Mouse (Mus musculus) liver, embryonic 14.5 days (tissue): Measurements from ENCODE around the gene Zmpste24. TPM values are rescaled to one million over a fixed set of nuclear protein-coding genes. Genes with fewer than 3 reads are reported as not detected.

Source experiments
- ATAC-seq: fragments of 200-750 bp; cut with Nextera tagmentation; 2 replicates; pipeline ENCODE4 v1.8.0; 2017; ENCODE audit warnings: moderate number of reproducible peaks, mild to moderate bottlenecking, moderate library complexity; ENCODE audit not compliant: insufficient read depth
- DNase-seq, 3 experiments: peaks; one replicate each; pipeline ENCODE4 v3.0.0-alpha.2; 2012 to 2013; ENCODE audit warnings: low read depth in 3 of 3, low spot score in 3 of 3
- H3K27ac ChIP-seq: fragments of 300-500 bp; sonication (generic); 2 replicates; pipeline ENCODE4 v1.5.1; 2014; ENCODE audit warnings: moderate library complexity, mild to moderate bottlenecking, control low read depth, inconsistent platforms
- H3K27me3 ChIP-seq: fragments of 300-500 bp; sonication (generic); 2 replicates; pipeline ENCODE4 v1.6.1; 2014; ENCODE audit warnings: mild to moderate bottlenecking, low read length, moderate library complexity; ENCODE audit not compliant: control insufficient read depth, insufficient read depth
- H3K36me3 ChIP-seq: fragments of 300-500 bp; sonication (generic); replicated peaks from 2 replicates; pipeline ENCODE4 v1.6.1; 2014; ENCODE audit warnings: low read depth; ENCODE audit not compliant: control insufficient read depth, insufficient read depth
- H3K4me1 ChIP-seq, 2 experiments: fragments of 200-500 bp in 1 of 2; fragments of 300-500 bp in 1 of 2; sonication (generic) in 1 of 2; replicated peaks; 2 replicates each; pipeline ENCODE4 v1.6.1; 2012 to 2014; ENCODE audit warnings: antibody characterized with exemption in 1 of 2, inconsistent platforms in 1 of 2, low read length in 1 of 2; ENCODE audit not compliant: control insufficient read depth in 2 of 2, insufficient read depth in 2 of 2
- H3K4me2 ChIP-seq: fragments of 300-500 bp; sonication (generic); 2 replicates; pipeline ENCODE4 v1.6.1; 2014; ENCODE audit warnings: low read depth, mild to moderate bottlenecking, control low read depth, moderate library complexity
- H3K4me3 ChIP-seq, 2 experiments: fragments of 200-500 bp in 1 of 2; fragments of 300-500 bp in 1 of 2; sonication (generic) in 1 of 2; 2 replicates each; pipeline ENCODE4 v1.5.1; 2012 to 2014; ENCODE audit warnings: low read depth in 2 of 2, low read length in 2 of 2, mild to moderate bottlenecking in 2 of 2, control low read depth in 1 of 2, inconsistent platforms in 1 of 2, moderate library complexity in 1 of 2; ENCODE audit not compliant: insufficient read depth in 1 of 2
- H3K9ac ChIP-seq: fragments of 300-500 bp; sonication (generic); replicated peaks from 2 replicates; pipeline ENCODE4 v1.6.1; 2014; ENCODE audit warnings: mild to moderate bottlenecking, control low read depth, moderate library complexity
- H3K9me3 ChIP-seq: fragments of 300-500 bp; sonication (generic); 2 replicates; pipeline ENCODE4 v1.6.1; 2016; ENCODE audit warnings: low read length, mixed read lengths; ENCODE audit not compliant: control insufficient read depth
- CTCF ChIP-seq: IDR thresholded peaks from 2 replicates; pipeline ENCODE4 v1.5.1; 2016; ENCODE audit warnings: antibody characterized with exemption, low read depth, control low read depth
- EP300 ChIP-seq: IDR thresholded peaks from 2 replicates; pipeline ENCODE4 v1.6.1; 2016; ENCODE audit warnings: antibody characterized with exemption, low read depth
- WGBS: fragments of 180-500 bp; shearing (Covaris S2); extraction: QIAGEN DNeasy Blood & Tissue Kit; methylation state at CpG from one replicate; pipeline ENCODE4 v1.1.7; 2014; ENCODE audit not compliant: insufficient replicate concordance; 5-methylcytosine and 5-hydroxymethylcytosine counted together
- polyA plus RNA-seq, 2 experiments: library from polyadenylated mRNA; depleted of rRNA in 1 of 2; stranded (reverse) in 1 of 2; unstranded in 1 of 2; fragments of >200 nt; fragmentation: Nextera tagmentation in 1 of 2; extraction: Ambion mirVana in 1 of 2; gene quantifications; 2 replicates each; pipeline versions ENCODE4 v1.2.1 to v1.2.3; 2012 to 2014

Gene Zmpste24
- polyA plus RNA-seq, 2 experiments, result 10.3 to 15.1 TPM

DNA sequence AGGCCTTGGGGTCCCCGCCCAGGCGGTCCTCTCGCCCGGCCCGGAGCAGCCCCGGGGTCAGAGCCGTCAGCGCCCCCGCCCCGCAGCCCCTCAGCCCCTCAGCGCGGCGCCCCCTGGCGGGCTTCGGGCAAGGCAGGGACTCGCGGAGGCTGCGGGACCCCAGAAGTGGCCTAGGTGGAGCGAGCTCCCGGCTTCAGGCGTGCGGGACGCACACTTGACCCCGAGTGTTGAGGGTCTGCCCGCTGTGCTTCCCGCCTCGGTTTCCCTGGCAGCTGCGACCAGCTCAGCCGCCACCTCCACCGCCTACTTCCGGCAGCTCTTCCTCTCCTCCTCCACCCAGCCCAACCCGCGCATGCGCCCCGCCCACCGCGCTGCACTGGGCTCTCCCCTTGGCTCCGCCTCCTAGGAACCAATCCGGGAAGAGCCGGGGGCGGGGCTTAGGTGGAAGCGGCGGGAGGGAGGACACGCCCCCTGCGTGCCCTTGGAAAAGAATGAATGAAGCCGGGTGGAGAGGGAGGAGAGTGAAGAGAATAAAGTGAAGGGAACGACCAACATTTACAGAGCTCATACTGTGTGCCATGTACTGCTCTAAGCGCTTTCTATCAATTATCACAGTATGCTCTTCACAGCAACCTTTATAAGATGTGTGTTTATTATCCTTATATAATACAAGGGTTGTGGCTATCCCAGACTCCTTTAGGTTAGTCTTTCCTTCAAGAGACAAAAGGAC lies 80.9 kb downstream of the Zmpste24 start, which contains the start of gene Smap2:
TSS of gene Smap2 (minus strand) at position 320 of the 730 bp plus-strand sequence.
- H3K4me1 ChIP-seq, result peaks cover 35 to 48% of the 10 kb centered on the region in 2 experiments
- H3K4me2 ChIP-seq, result peak within 1 kb of the TSS; percentile 74
- DNase-seq, result peak; percentile 95 to 97 (median 96)
- no peaks in the 10 kb centered on the region for H3K9me3 ChIP-seq
- no peaks in the 10 kb centered on the region for H3K27me3 ChIP-seq
- peak within 1 kb of the TSS; percentile 81 to 95 for H3K4me3 ChIP-seq
- H3K9ac ChIP-seq, result peak within 1 kb of the TSS; percentile 98
- H3K27ac ChIP-seq, result peak within 1 kb of the TSS; percentile 87
- no peaks in the 10 kb centered on the region for H3K36me3 ChIP-seq
- peak; percentile 87 for ATAC-seq
- WGBS, result under 1% methylated on average over 48 of the region's 48 CpGs
- TF ChIP-seq EP300 (no peak), CTCF (peak; percentile 67)

GRCm38 (mm10) chr4:121016021-121016898 lies 81.8 kb downstream of the Zmpste24 start:
- ATAC-seq, result peak; percentile 55
- WGBS, result under 1% methylated on average over 40 of the region's 40 CpGs
- H3K4me1 ChIP-seq, result peaks cover 35 to 47% of the 10 kb centered on the region in 2 experiments

DNA sequence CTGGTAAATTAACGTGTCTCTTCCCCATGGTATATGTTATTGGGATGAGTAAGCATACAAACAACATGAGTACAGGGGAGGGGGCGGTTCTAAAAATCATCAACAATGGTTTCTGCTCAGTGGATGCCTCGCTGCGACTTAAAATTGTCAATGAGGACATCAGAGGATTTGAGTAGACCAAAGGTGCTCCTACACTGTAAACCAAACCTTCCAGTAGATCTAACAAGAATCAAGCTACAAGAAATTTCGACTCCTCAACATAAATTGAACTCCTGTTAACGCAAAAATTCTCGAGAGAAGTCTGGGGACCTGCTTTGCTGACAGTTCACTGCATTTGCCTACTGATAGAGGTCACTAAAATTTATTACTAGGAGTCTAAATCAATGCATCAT lies 82.8 kb downstream of the Zmpste24 start:
- TF ChIP-seq EP300 (no peak), CTCF (no peak)
- WGBS, result 14% methylated on average over 7 of the region's 7 CpGs
- peak overlapping the region; percentile 87 for H3K27ac ChIP-seq
- H3K4me3 ChIP-seq, result peak overlapping the region; percentile 81 to 95
- H3K4me2 ChIP-seq, result peak overlapping the region; percentile 74
- peaks cover 41 to 44% of the 10 kb centered on the region in 2 experiments for H3K4me1 ChIP-seq
- H3K36me3 ChIP-seq, result no peaks in the 10 kb centered on the region
- no peaks in the 10 kb centered on the region for H3K9me3 ChIP-seq
- ATAC-seq (no peak), DNase-seq (no peak)
- H3K27me3 ChIP-seq, result no peaks in the 10 kb centered on the region
- peak overlapping the region; percentile 98 for H3K9ac ChIP-seq

More at GRCm38 (mm10) chr4:121016021-121016898, 81.8 kb downstream of the Zmpste24 start:
- H3K4me2 ChIP-seq, result peak overlapping the region; percentile 74
- DNase-seq, result no peak
- H3K4me3 ChIP-seq, result peak overlapping the region; percentile 81 to 95
- peak overlapping the region; percentile 98 for H3K9ac ChIP-seq
- peak overlapping the region; percentile 87 for H3K27ac ChIP-seq
- TF ChIP-seq CTCF (no peak), EP300 (no peak; the same call in 1 of the 2 replicates)
- no peaks in the 10 kb centered on the region for H3K27me3 ChIP-seq
- H3K9me3 ChIP-seq, result no peaks in the 10 kb centered on the region
- H3K36me3 ChIP-seq, result no peaks in the 10 kb centered on the region

- peak; percentile 74 to 81 (median 78) for DNase-seq
- peaks cover 41 to 46% of the 10 kb centered on the region in 2 experiments for H3K4me1 ChIP-seq
Observed at GRCm38 (mm10) chr4:121014594-121015267, 83.3 kb downstream of the Zmpste24 start.

More at GRCm38 (mm10) chr4:121014594-121015267, 83.3 kb downstream of the Zmpste24 start:
- ATAC-seq, result peak; percentile 63
- Histone ChIP-seq H3K36me3 (no peaks in the 10 kb centered on the region), H3K27ac (peak overlapping the region; percentile 87), H3K9ac (peak overlapping the region; percentile 98), H3K4me3 (peak overlapping the region; percentile 81 to 95), H3K27me3 (no peaks in the 10 kb centered on the region), H3K9me3 (no peaks in the 10 kb centered on the region), H3K4me2 (peak overlapping the region; percentile 74)
- TF ChIP-seq EP300 (peak; percentile 88), CTCF (no peak)
- 5% methylated on average over 10 of the region's 10 CpGs for WGBS
